Mouse (Mus musculus): ENCODE measurements around the gene Psme4.

DNA sequence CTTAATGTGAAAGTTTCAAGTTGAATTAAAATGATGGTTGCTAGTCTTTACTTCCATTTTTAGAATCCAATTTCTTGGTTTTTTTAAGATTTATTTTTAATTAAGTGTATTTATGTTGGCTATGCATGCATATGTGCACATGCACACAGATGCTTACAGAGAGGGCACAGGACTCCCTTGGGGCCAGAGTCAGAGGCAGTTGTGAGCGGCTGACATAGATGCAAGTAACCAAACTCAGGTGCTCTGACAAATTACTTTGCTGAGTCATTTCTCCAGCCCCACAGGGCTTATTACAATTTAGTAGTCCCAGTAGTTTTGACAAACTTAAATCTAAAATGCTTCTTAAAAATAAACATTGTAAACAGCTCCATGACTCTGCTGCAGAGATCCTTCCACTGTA lies 10.1 kb downstream of the Psme4 start:
- TF ChIP-seq CTCF (IDR thresholded peaks at IDR 0.05; ENCODE audit: low read depth, low read length) (no peak), POLR2A (IDR thresholded peaks at IDR 0.05; ENCODE audit: extremely low read depth, insufficient read depth, low read length) (no peak)
